In genomic region chr14:55604823-55605222, GRCm38 (mm10) we compare ENCODE assay signal across 9 mouse cellular contexts. TPM values are rescaled to one million over a fixed set of nuclear protein-coding genes. Genes with fewer than 3 reads are reported as not detected.
A peak's percentile ranks its signal among the peaks of the same experiment; 100 is the strongest.
DNase-seq lines count a peak whose midpoint lies in the region; ATAC-seq and TF ChIP-seq lines count a peak whose summit lies in the region.
"Had no signal": no experiment of that assay in that cellular context is flagged by ENCODE, and none has a peak within 500 bp of the region (broad histone marks: within the 10 kb centered on the region; RNA-seq: fewer than 3 reads in every experiment).

No protein-coding gene starts in this region.

- no peak overlapping the region; the same call in 1 of the 2 replicates for H3K27ac ChIP-seq in heart, embryonic 16.5 days (ENCODE audit: low read length)
- peak overlapping the region; percentile 68; the same call in 1 of the 2 replicates for H3K27ac ChIP-seq in midbrain, postnatal 0 days (ENCODE audit: low read depth, low read length)
- H3K27ac ChIP-seq in midbrain, embryonic 15.5 days: no peak overlapping the region
- no peak overlapping the region for H3K27ac ChIP-seq in intestine, embryonic 14.5 days (ENCODE audit: low read depth)
- H3K27ac ChIP-seq in stomach, embryonic 16.5 days (ENCODE audit: low read length): peak overlapping the region; percentile 89

- TF ChIP-seq CTCF in midbrain, postnatal 0 days (IDR thresholded peaks at IDR 0.05): no peak

- no peaks in the 10 kb centered on the region for H3K27me3 ChIP-seq in heart, embryonic 16.5 days (ENCODE audit: control insufficient read depth, insufficient read depth, low read length)
- no peaks in the 10 kb centered on the region for H3K27me3 ChIP-seq in midbrain, postnatal 0 days (ENCODE audit: insufficient read depth, low read length)
- H3K27me3 ChIP-seq in midbrain, embryonic 15.5 days (replicated peaks): no peaks in the 10 kb centered on the region
- no peaks in the 10 kb centered on the region for H3K27me3 ChIP-seq in intestine, embryonic 14.5 days (replicated peaks; ENCODE audit: control insufficient read depth, insufficient read depth, low read length)
- H3K27me3 ChIP-seq in stomach, embryonic 16.5 days (ENCODE audit: control insufficient read depth, insufficient read depth, low read length): no peaks in the 10 kb centered on the region

- peaks cover 5% of the 10 kb centered on the region for H3K4me1 ChIP-seq in heart, embryonic 16.5 days (ENCODE audit: control insufficient read depth, insufficient read depth, low read length)
- no peaks in the 10 kb centered on the region for H3K4me1 ChIP-seq in midbrain, postnatal 0 days (ENCODE audit: insufficient read depth, low read length)
- peaks cover 8% of the 10 kb centered on the region for H3K4me1 ChIP-seq in midbrain, embryonic 15.5 days
- H3K4me1 ChIP-seq in intestine, embryonic 14.5 days (replicated peaks; ENCODE audit: control insufficient read depth, insufficient read depth, low read length): no peaks in the 10 kb centered on the region; the same call in 1 of the 2 replicates
- peaks cover 13% of the 10 kb centered on the region; the same call in 1 of the 2 replicates for H3K4me1 ChIP-seq in stomach, embryonic 16.5 days (ENCODE audit: control insufficient read depth, insufficient read depth, low read length)

- ATAC-seq in heart, embryonic 16.5 days (replicated peaks; ENCODE audit: extremely low read depth, insufficient read depth, low FRiP score): no peak
- no peak for ATAC-seq in midbrain, postnatal 0 days (ENCODE audit: low FRiP score)
- no peak for ATAC-seq in midbrain, embryonic 15.5 days (replicated peaks)
- no peak for ATAC-seq in intestine, embryonic 14.5 days (replicated peaks; ENCODE audit: low FRiP score, low TSS enrichment, low read depth)
- no peak for ATAC-seq in stomach, embryonic 16.5 days (ENCODE audit: insufficient read depth, low FRiP score)

- peaks cover 53% of the 10 kb centered on the region for H3K36me3 ChIP-seq in heart, embryonic 16.5 days (ENCODE audit: control insufficient read depth, insufficient read depth)
- peaks cover 71% of the 10 kb centered on the region for H3K36me3 ChIP-seq in midbrain, postnatal 0 days (ENCODE audit: insufficient read depth, low read length)
- H3K36me3 ChIP-seq in midbrain, embryonic 15.5 days (replicated peaks): peaks cover 57% of the 10 kb centered on the region
- H3K36me3 ChIP-seq in intestine, embryonic 14.5 days (ENCODE audit: control insufficient read depth, insufficient read depth, low read length): peaks cover 75% of the 10 kb centered on the region
- H3K36me3 ChIP-seq in stomach, embryonic 16.5 days (ENCODE audit: control insufficient read depth, insufficient read depth, low read length): peaks cover 14% of the 10 kb centered on the region; the same call in 1 of the 2 replicates

- no peak for DNase-seq in heart, postnatal 4 days
- no peak for DNase-seq in midbrain, postnatal 0 days (ENCODE audit: low spot score)
- DNase-seq in intestine, embryonic 14.5 days (ENCODE audit: low spot score): no peak
- no peak for DNase-seq in cerebellum, postnatal 10 days
- no peak for DNase-seq in cerebellum, postnatal 4 days (ENCODE audit: low spot score in 2 of 2)
- DNase-seq: kidney, adult 8-10 months had no signal

- peak overlapping the region; percentile 80 for H3K4me2 ChIP-seq in heart, embryonic 16.5 days (ENCODE audit: low read depth, low read length)
- no peak overlapping the region for H3K4me2 ChIP-seq in midbrain, postnatal 0 days (ENCODE audit: low read depth, low read length, poor library complexity, severe bottlenecking)
- H3K4me2 ChIP-seq in midbrain, embryonic 15.5 days: no peak overlapping the region
- peak overlapping the region; percentile 41 for H3K4me2 ChIP-seq in intestine, embryonic 14.5 days (ENCODE audit: low read length)
- H3K4me2 ChIP-seq in stomach, embryonic 16.5 days (ENCODE audit: low read depth, low read length): peak overlapping the region; percentile 56

- peak overlapping the region; percentile 62 for H3K4me3 ChIP-seq in heart, embryonic 16.5 days (ENCODE audit: low read length)
- no peak overlapping the region for H3K4me3 ChIP-seq in midbrain, postnatal 0 days (ENCODE audit: low read depth, low read length)
- no peak overlapping the region for H3K4me3 ChIP-seq in midbrain, embryonic 15.5 days
- no peak overlapping the region for H3K4me3 ChIP-seq in intestine, embryonic 14.5 days (ENCODE audit: low read depth, low read length)
- peak overlapping the region; percentile 47 for H3K4me3 ChIP-seq in stomach, embryonic 16.5 days (replicated peaks; ENCODE audit: low read length)

- 92% methylated on average over 11 of the region's 11 CpGs for WGBS in heart, embryonic 16.5 days
- 86% methylated on average over 11 of the region's 11 CpGs for WGBS in midbrain, postnatal 0 days
- WGBS in midbrain, embryonic 15.5 days: 94% methylated on average over 11 of the region's 11 CpGs
- 96% methylated on average over 11 of the region's 11 CpGs for WGBS in intestine, embryonic 14.5 days
- 92% methylated on average over 11 of the region's 11 CpGs for WGBS in stomach, embryonic 16.5 days

- H3K9ac ChIP-seq in heart, embryonic 16.5 days (ENCODE audit: low read length): no peak overlapping the region
- H3K9ac ChIP-seq in midbrain, postnatal 0 days (replicated peaks; ENCODE audit: low read length, poor library complexity, severe bottlenecking): no peak overlapping the region
- H3K9ac ChIP-seq in midbrain, embryonic 15.5 days: no peak overlapping the region
- H3K9ac ChIP-seq in intestine, embryonic 14.5 days (ENCODE audit: low read length): no peak overlapping the region
- H3K9ac ChIP-seq in stomach, embryonic 16.5 days (ENCODE audit: low read length): peak overlapping the region; percentile 36; the same call in 1 of the 2 replicates

- H3K9me3 ChIP-seq in heart, embryonic 16.5 days (replicated peaks; ENCODE audit: control insufficient read depth, low read length): no peaks in the 10 kb centered on the region
- H3K9me3 ChIP-seq in midbrain, postnatal 0 days (ENCODE audit: low read length): no peaks in the 10 kb centered on the region
- no peaks in the 10 kb centered on the region for H3K9me3 ChIP-seq in midbrain, embryonic 15.5 days
- H3K9me3 ChIP-seq in intestine, embryonic 14.5 days (ENCODE audit: control insufficient read depth, low read length): no peaks in the 10 kb centered on the region
- H3K9me3 ChIP-seq in stomach, embryonic 16.5 days (replicated peaks; ENCODE audit: control insufficient read depth, low read length): no peaks in the 10 kb centered on the region

RNA-seq across cellular contexts. Expression of gene Irf9, which starts 1.5 kb away (rescaled TPM):
- 11.5 and 15.3 TPM in 2 replicates for polyA plus RNA-seq in heart, embryonic 16.5 days (2015; fragmentation: Nextera tagmentation; extraction: Ambion mirVana)
- total RNA-seq in heart, postnatal 4 days (2021): 1 to 10 TPM; 7.6 to 9.9 TPM
- total RNA-seq in midbrain, postnatal 0 days (2014; rRNA removed): 17.1 and 18.2 TPM in 2 replicates
- 7.4 and 8.3 TPM in 2 replicates for polyA plus RNA-seq in midbrain, postnatal 0 days (2015; fragmentation: Nextera tagmentation; extraction: Ambion mirVana)
- polyA plus RNA-seq in midbrain, embryonic 15.5 days (2015; fragmentation: Nextera tagmentation; extraction: Ambion mirVana): 10.0 and 13.5 TPM in 2 replicates
- polyA plus RNA-seq in intestine, embryonic 14.5 days (2014; fragmentation: Nextera tagmentation; extraction: Ambion mirVana): 8.9 and 9.1 TPM in 2 replicates
- polyA plus RNA-seq in stomach, embryonic 16.5 days (2015; fragmentation: Nextera tagmentation; extraction: Ambion mirVana): 10.7 and 12.4 TPM in 2 replicates

RNA-seq across cellular contexts. Expression of gene Rec8, which starts 13.0 kb away (rescaled TPM):
- polyA plus RNA-seq in heart, embryonic 16.5 days (2015; fragmentation: Nextera tagmentation; extraction: Ambion mirVana): 4.8 and 7.3 TPM in 2 replicates
- total RNA-seq in heart, postnatal 4 days (2021): under 1 TPM; 0.43 to 0.54 TPM
- total RNA-seq in midbrain, postnatal 0 days (2014; rRNA removed): 6.0 and 11.1 TPM in 2 replicates
- polyA plus RNA-seq in midbrain, postnatal 0 days (2015; fragmentation: Nextera tagmentation; extraction: Ambion mirVana): 7.6 and 8.7 TPM in 2 replicates
- polyA plus RNA-seq in midbrain, embryonic 15.5 days (2015; fragmentation: Nextera tagmentation; extraction: Ambion mirVana): 6.5 and 6.6 TPM in 2 replicates
- polyA plus RNA-seq in intestine, embryonic 14.5 days (2014; fragmentation: Nextera tagmentation; extraction: Ambion mirVana): 6.2 and 8.1 TPM in 2 replicates
- polyA plus RNA-seq in stomach, embryonic 16.5 days (2015; fragmentation: Nextera tagmentation; extraction: Ambion mirVana): 10.9 and 13.8 TPM in 2 replicates

RNA-seq across cellular contexts. Expression of gene Rnf31, which starts 13.3 kb away (rescaled TPM):
- polyA plus RNA-seq in heart, embryonic 16.5 days (2015; fragmentation: Nextera tagmentation; extraction: Ambion mirVana): 15.7 and 18.6 TPM in 2 replicates
- 10 to 100 TPM; 25.9 to 27.9 TPM for total RNA-seq in heart, postnatal 4 days (2021)
- 19.8 and 26.7 TPM in 2 replicates for total RNA-seq in midbrain, postnatal 0 days (2014; rRNA removed)
- polyA plus RNA-seq in midbrain, postnatal 0 days (2015; fragmentation: Nextera tagmentation; extraction: Ambion mirVana): 20.4 and 23.0 TPM in 2 replicates
- 23.0 and 24.2 TPM in 2 replicates for polyA plus RNA-seq in midbrain, embryonic 15.5 days (2015; fragmentation: Nextera tagmentation; extraction: Ambion mirVana)
- 15.9 and 20.1 TPM in 2 replicates for polyA plus RNA-seq in intestine, embryonic 14.5 days (2014; fragmentation: Nextera tagmentation; extraction: Ambion mirVana)
- 18.1 and 19.1 TPM in 2 replicates for polyA plus RNA-seq in stomach, embryonic 16.5 days (2015; fragmentation: Nextera tagmentation; extraction: Ambion mirVana)

RNA-seq across cellular contexts. Expression of gene Psme2, which starts 13.9 kb away (rescaled TPM):
- 207 TPM in 2 replicates for polyA plus RNA-seq in heart, embryonic 16.5 days (2015; fragmentation: Nextera tagmentation; extraction: Ambion mirVana)
- total RNA-seq in heart, postnatal 4 days (2021): 100 to 1,000 TPM; 127 to 153 TPM
- total RNA-seq in midbrain, postnatal 0 days (2014; rRNA removed): 62.8 and 69.6 TPM in 2 replicates
- polyA plus RNA-seq in midbrain, postnatal 0 days (2015; fragmentation: Nextera tagmentation; extraction: Ambion mirVana): 157 and 184 TPM in 2 replicates
- polyA plus RNA-seq in midbrain, embryonic 15.5 days (2015; fragmentation: Nextera tagmentation; extraction: Ambion mirVana): 150 and 184 TPM in 2 replicates
- 331 and 332 TPM in 2 replicates for polyA plus RNA-seq in intestine, embryonic 14.5 days (2014; fragmentation: Nextera tagmentation; extraction: Ambion mirVana)
- polyA plus RNA-seq in stomach, embryonic 16.5 days (2015; fragmentation: Nextera tagmentation; extraction: Ambion mirVana): 203 and 283 TPM in 2 replicates

RNA-seq across cellular contexts. Expression of gene Emc9, which starts 19.7 kb away (rescaled TPM):
- polyA plus RNA-seq in heart, embryonic 16.5 days (2015; fragmentation: Nextera tagmentation; extraction: Ambion mirVana): 24.0 and 26.5 TPM in 2 replicates
- 10 to 100 TPM; 37.3 to 40.1 TPM for total RNA-seq in heart, postnatal 4 days (2021)
- 36.3 and 38.9 TPM in 2 replicates for total RNA-seq in midbrain, postnatal 0 days (2014; rRNA removed)
- polyA plus RNA-seq in midbrain, postnatal 0 days (2015; fragmentation: Nextera tagmentation; extraction: Ambion mirVana): 74.3 and 78.8 TPM in 2 replicates
- 29.3 and 32.9 TPM in 2 replicates for polyA plus RNA-seq in midbrain, embryonic 15.5 days (2015; fragmentation: Nextera tagmentation; extraction: Ambion mirVana)
- 6.3 and 7.0 TPM in 2 replicates for polyA plus RNA-seq in intestine, embryonic 14.5 days (2014; fragmentation: Nextera tagmentation; extraction: Ambion mirVana)
- 11.4 and 11.5 TPM in 2 replicates for polyA plus RNA-seq in stomach, embryonic 16.5 days (2015; fragmentation: Nextera tagmentation; extraction: Ambion mirVana)

Comparison
In these comparisons a context has a peak if more than half of its experiments do, and no peak if none do; other contexts are left out.
1. H3K27ac ChIP-seq: peak in midbrain, postnatal 0 days (single experiment) and stomach, embryonic 16.5 days (single experiment); none in heart, embryonic 16.5 days (single experiment), midbrain, embryonic 15.5 days (single experiment) and intestine, embryonic 14.5 days (single experiment).
2. H3K4me2 ChIP-seq: peak in heart, embryonic 16.5 days (single experiment), intestine, embryonic 14.5 days (single experiment) and stomach, embryonic 16.5 days (single experiment); none in midbrain, postnatal 0 days (single experiment) and midbrain, embryonic 15.5 days (single experiment).
3. H3K4me3 ChIP-seq: peak in heart, embryonic 16.5 days (single experiment) and stomach, embryonic 16.5 days (single experiment); none in midbrain, postnatal 0 days (single experiment), midbrain, embryonic 15.5 days (single experiment) and intestine, embryonic 14.5 days (single experiment).